Mouse (Mus musculus): ENCODE results near the gene Scand1. TPM values are rescaled to one million over a fixed set of nuclear protein-coding genes. Genes with fewer than 3 reads are reported as not detected.
A peak's percentile ranks its signal among the peaks of the same experiment; 100 is the strongest.

Gene Scand1
- total and polyA plus RNA-seq, 2 experiments from 2014 or later = 82.3 to 214 TPM

DNA sequence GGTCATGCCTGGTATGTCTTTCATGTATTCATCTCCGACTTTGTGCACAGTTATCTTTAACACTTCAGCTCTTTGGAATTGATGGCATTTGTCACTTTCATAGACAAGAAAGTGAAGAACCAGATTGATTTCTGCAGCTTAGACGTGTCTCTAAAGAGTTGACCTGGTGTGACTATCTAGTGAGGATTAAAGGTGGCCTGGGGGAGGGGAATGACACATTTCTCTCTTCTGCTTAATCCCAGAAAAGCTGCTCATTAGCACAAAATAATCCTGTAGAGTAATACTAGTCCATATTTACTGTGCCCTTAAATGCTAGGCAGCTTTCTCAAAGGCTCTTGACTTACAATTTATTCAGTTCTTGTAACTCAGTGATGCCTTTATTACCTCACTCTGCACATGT, 27.3 kb downstream of the Scand1 start:
- DNase-seq (ENCODE audit: low spot score) (no peak), ATAC-seq (ENCODE audit: insufficient read depth, low read depth) (no peak)
- no peak overlapping the region for H3K27ac ChIP-seq (ENCODE audit: low read depth)
- H3K27me3 ChIP-seq (ENCODE audit: control insufficient read depth, insufficient read depth, low read length) = no peaks in the 10 kb centered on the region
- H3K36me3 ChIP-seq (replicated peaks; ENCODE audit: control insufficient read depth, insufficient read depth, low read length) = peaks cover 33% of the 10 kb centered on the region
- no peaks in the 10 kb centered on the region for H3K9me3 ChIP-seq (replicated peaks; ENCODE audit: control insufficient read depth, low read length)
- no peak overlapping the region for H3K4me2 ChIP-seq (ENCODE audit: low read depth, low read length)
- 24% methylated on average over 2 of the region's 2 CpGs for WGBS
- TF ChIP-seq EP300 (IDR thresholded peaks at IDR 0.05; ENCODE audit: low read depth) (no peak), CTCF (IDR thresholded peaks at IDR 0.05; ENCODE audit: low read depth) (no peak)
- peaks cover 5% of the 10 kb centered on the region; the same call in 1 of the 2 replicates for H3K4me1 ChIP-seq (ENCODE audit: control insufficient read depth, insufficient read depth)
- H3K9ac ChIP-seq (replicated peaks; ENCODE audit: low read depth, low read length) = no peak overlapping the region
- no peak overlapping the region for H3K4me3 ChIP-seq (ENCODE audit: low read depth, low read length)

DNA sequence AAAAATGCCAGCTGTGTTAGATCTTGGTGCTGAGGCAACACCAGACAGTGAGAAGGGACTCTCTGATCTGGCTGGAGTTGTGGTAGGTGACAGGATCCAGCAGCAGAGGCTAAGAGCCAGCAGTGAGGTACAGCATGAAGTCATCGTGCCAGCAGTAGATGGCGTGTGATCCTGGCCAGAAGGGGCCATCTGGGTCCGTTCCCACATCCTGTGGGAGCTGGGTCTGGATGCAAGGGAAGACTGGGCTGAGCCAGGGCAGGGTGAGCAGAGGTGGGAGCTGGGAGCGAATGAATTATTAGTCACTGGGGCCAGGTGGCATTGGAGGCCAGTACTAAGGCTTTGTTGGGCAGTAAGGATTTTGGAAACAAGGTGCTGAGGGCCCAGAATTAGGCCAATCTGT, 31.3 kb downstream of the Scand1 start:
- ATAC-seq (ENCODE audit: insufficient read depth, low read depth) = peak; percentile 54; the same call in 1 of the 2 replicates
- Histone ChIP-seq H3K4me3 (ENCODE audit: low read depth, low read length) (no peak overlapping the region), H3K9me3 (replicated peaks; ENCODE audit: control insufficient read depth, low read length) (no peaks in the 10 kb centered on the region), H3K9ac (replicated peaks; ENCODE audit: low read depth, low read length) (no peak overlapping the region), H3K27ac (ENCODE audit: low read depth) (no peak overlapping the region), H3K36me3 (replicated peaks; ENCODE audit: control insufficient read depth, insufficient read depth, low read length) (0 out of 2 replicates have a peak, but pooled peaks cover 23% of the 10 kb centered on the region), H3K27me3 (ENCODE audit: control insufficient read depth, insufficient read depth, low read length) (no peaks in the 10 kb centered on the region), H3K4me1 (ENCODE audit: control insufficient read depth, insufficient read depth) (no peaks in the 10 kb centered on the region), H3K4me2 (ENCODE audit: low read depth, low read length) (no peak overlapping the region)
- TF ChIP-seq CTCF (IDR thresholded peaks at IDR 0.05; ENCODE audit: low read depth) (no peak), EP300 (IDR thresholded peaks at IDR 0.05; ENCODE audit: low read depth) (no peak)
- DNase-seq (ENCODE audit: low spot score) = no peak
- WGBS = 39% methylated on average over 4 of the region's 4 CpGs

DNA sequence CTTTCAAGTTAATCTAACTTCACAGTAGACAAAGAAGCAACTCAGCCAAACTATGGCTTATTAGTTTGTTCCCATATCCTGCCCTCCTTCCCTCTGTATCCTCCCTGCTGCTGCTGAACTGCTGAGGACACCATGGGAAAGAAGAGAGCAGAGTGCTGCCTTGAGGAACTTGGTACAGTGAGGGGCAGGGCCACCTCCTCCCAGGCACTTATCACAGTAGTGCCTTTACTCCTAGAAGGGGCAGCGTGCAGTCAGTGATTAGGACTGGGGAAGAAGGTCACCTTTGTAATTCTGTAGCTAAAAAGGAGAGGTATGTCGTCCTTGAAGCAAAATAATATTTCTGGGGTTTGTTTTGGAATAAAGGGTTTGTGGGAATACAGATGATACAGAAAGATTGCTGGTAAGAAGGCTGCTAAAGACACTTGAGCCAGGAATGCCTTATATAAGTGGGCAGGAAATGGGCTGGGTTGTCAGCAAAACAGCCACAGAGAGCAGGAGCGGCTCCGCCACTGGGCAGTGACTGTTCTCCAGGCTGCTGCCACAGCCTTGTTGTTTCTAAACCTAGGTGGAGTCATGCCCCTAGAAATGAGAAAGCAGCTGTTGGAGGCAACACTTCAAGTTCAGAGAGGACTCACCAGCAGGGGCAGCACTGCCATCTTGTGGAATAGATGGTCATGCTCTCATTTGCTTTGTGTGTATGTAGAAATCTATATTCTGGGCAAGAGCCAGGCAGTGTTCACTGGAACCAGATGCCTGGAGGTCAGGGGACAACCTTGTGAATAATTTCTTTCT, 34.1 kb downstream of the Scand1 start:
- ATAC-seq (ENCODE audit: insufficient read depth, low read depth) = peak; percentile 88
- no peak for TF ChIP-seq EP300 (IDR thresholded peaks at IDR 0.05; ENCODE audit: low read depth)
- TF ChIP-seq CTCF (IDR thresholded peaks at IDR 0.05; ENCODE audit: low read depth) = peak; percentile 95
- Histone ChIP-seq H3K9me3 (replicated peaks; ENCODE audit: control insufficient read depth, low read length) (no peaks in the 10 kb centered on the region), H3K4me3 (ENCODE audit: low read depth, low read length) (no peak overlapping the region), H3K36me3 (replicated peaks; ENCODE audit: control insufficient read depth, insufficient read depth, low read length) (peaks cover 26% of the 10 kb centered on the region), H3K27me3 (ENCODE audit: control insufficient read depth, insufficient read depth, low read length) (no peaks in the 10 kb centered on the region), H3K9ac (replicated peaks; ENCODE audit: low read depth, low read length) (no peak overlapping the region; the same call in 1 of the 2 replicates), H3K27ac (ENCODE audit: low read depth) (peak overlapping the region; percentile 76), H3K4me1 (ENCODE audit: control insufficient read depth, insufficient read depth) (no peaks in the 10 kb centered on the region), H3K4me2 (ENCODE audit: low read depth, low read length) (no peak overlapping the region)
- WGBS = 8% methylated on average over 4 of the region's 4 CpGs
- peak; percentile 93 for DNase-seq (ENCODE audit: low spot score)

DNA sequence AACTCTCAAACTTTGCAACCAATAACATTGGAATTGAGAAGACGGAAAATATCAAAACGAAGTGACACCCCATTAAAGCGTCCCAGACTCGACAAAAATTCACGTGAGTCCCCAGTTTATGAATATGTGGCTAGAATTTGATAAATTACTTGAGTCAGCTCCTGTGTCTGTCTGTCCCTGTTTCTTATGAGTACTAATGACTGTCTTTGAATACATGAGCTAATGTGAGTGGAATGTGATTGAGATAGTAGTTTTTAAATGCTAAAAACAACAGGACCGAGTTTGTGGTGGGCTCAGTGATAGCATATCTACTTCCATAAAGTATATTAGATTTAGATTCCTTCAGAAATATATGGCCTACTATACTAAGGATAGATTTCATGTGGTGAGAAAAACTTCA, 40.0 kb downstream of the Scand1 start:
- H3K27me3 ChIP-seq (ENCODE audit: control insufficient read depth, insufficient read depth, low read length) = no peaks in the 10 kb centered on the region
- H3K4me1 ChIP-seq (ENCODE audit: control insufficient read depth, insufficient read depth) = no peaks in the 10 kb centered on the region
- H3K4me3 ChIP-seq (ENCODE audit: low read depth, low read length) = no peak overlapping the region
- WGBS = 75% methylated on average over 6 of the region's 6 CpGs
- DNase-seq (ENCODE audit: low spot score) (no peak), ATAC-seq (ENCODE audit: insufficient read depth, low read depth) (no peak)
- no peak for TF ChIP-seq EP300 (IDR thresholded peaks at IDR 0.05; ENCODE audit: low read depth)
- no peak for TF ChIP-seq CTCF (IDR thresholded peaks at IDR 0.05; ENCODE audit: low read depth)
- H3K9ac ChIP-seq (replicated peaks; ENCODE audit: low read depth, low read length) = no peak overlapping the region
- H3K9me3 ChIP-seq (replicated peaks; ENCODE audit: control insufficient read depth, low read length) = no peaks in the 10 kb centered on the region
- H3K27ac ChIP-seq (ENCODE audit: low read depth) = no peak overlapping the region
- no peak overlapping the region for H3K4me2 ChIP-seq (ENCODE audit: low read depth, low read length)
- peaks cover 41% of the 10 kb centered on the region for H3K36me3 ChIP-seq (replicated peaks; ENCODE audit: control insufficient read depth, insufficient read depth, low read length)

DNA sequence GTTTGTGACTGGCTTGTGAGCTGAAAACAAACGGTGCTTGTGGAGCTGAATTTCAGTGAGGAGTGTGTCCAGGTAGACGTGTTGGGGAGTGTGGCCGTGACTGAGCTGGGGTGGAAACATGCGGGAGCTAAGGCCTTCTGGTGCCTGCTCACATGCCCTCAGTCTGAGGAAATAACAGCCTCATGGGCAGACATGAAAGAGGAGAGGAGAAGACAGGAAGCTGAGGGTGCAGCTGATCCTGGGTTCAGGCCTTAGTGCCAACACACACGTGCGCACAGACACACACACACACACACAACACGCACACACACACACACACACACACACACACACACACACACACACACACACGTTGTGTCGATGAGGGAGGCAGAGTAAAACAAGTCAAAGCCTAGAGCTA, 44.9 kb downstream of the Scand1 start:
- Histone ChIP-seq H3K9ac (replicated peaks; ENCODE audit: low read depth, low read length) (no peak overlapping the region), H3K36me3 (replicated peaks; ENCODE audit: control insufficient read depth, insufficient read depth, low read length) (peaks cover 32% of the 10 kb centered on the region), H3K4me3 (ENCODE audit: low read depth, low read length) (no peak overlapping the region), H3K27me3 (ENCODE audit: control insufficient read depth, insufficient read depth, low read length) (no peaks in the 10 kb centered on the region), H3K27ac (ENCODE audit: low read depth) (no peak overlapping the region), H3K4me1 (ENCODE audit: control insufficient read depth, insufficient read depth) (no peaks in the 10 kb centered on the region), H3K9me3 (replicated peaks; ENCODE audit: control insufficient read depth, low read length) (no peaks in the 10 kb centered on the region), H3K4me2 (ENCODE audit: low read depth, low read length) (no peak overlapping the region)
- DNase-seq (ENCODE audit: low spot score) (no peak), ATAC-seq (ENCODE audit: insufficient read depth, low read depth) (no peak)
- WGBS = 93% methylated on average over 9 of the region's 9 CpGs
- TF ChIP-seq CTCF (IDR thresholded peaks at IDR 0.05; ENCODE audit: low read depth) (no peak), EP300 (IDR thresholded peaks at IDR 0.05; ENCODE audit: low read depth) (no peak)
